ENCODE assay signal across 14 mouse cellular contexts in genomic region chr10:58800996-58801433, GRCm38 (mm10). TPM values are rescaled to one million over a fixed set of nuclear protein-coding genes. Genes with fewer than 3 reads are reported as not detected.
DNase-seq lines count a peak whose midpoint lies in the region; ATAC-seq lines count a peak whose summit lies in the region.
"Had no signal": no experiment of that assay in that cellular context is flagged by ENCODE, and none has a peak within 500 bp of the region (broad histone marks: within the 10 kb centered on the region; RNA-seq: fewer than 3 reads in every experiment).

No protein-coding gene starts in this region.

- 69% methylated on average over 21 of the region's 21 CpGs for WGBS in hindbrain, embryonic 10.5 days
- 53% methylated on average over 21 of the region's 21 CpGs for WGBS in midbrain, embryonic 15.5 days
- whole genome bisulfite sequencing in kidney, embryonic 16.5 days = 68% methylated on average over 21 of the region's 21 CpGs

- peak overlapping the region; percentile 14; the same call in 1 of the 2 replicates for H3K4me2 ChIP-seq in midbrain, embryonic 15.5 days
- no peak overlapping the region for H3K4me2 ChIP-seq in kidney, embryonic 16.5 days (replicated peaks; ENCODE audit: low read depth, low read length)
- H3K4me2 ChIP-seq: limb, embryonic 13.5 days; lung, embryonic 15.5 days had no signal

- no peak overlapping the region for H3K4me3 ChIP-seq in hindbrain, embryonic 10.5 days
- H3K4me3 ChIP-seq in midbrain, embryonic 15.5 days = no peak overlapping the region
- no peak overlapping the region for H3K4me3 ChIP-seq in kidney, embryonic 16.5 days (ENCODE audit: low read length)
- H3K4me3 ChIP-seq: heart, adult 2 months; limb, embryonic 13.5 days; lung, embryonic 15.5 days had no signal

- ATAC-seq in midbrain, embryonic 15.5 days (replicated peaks) = 0 out of 2 replicates have a peak, but pooled peaks have one; percentile 40
- no peak for ATAC-seq in kidney, embryonic 16.5 days (ENCODE audit: low FRiP score, low TSS enrichment)
- ATAC-seq: activated CD4-positive, CD25-positive, alpha-beta regulatory T cell, adult 4 months had no signal

- peak; percentile 25 for DNase-seq in embryo, embryonic 11 days
- no peak for DNase-seq in embryo, embryonic 10 days (ENCODE audit: low spot score)
- peak; percentile 31 for DNase-seq in ZHBTc4 (ENCODE audit: low read depth, low spot score)
- DNase-seq in hindbrain, embryonic 10.5 days (ENCODE audit: low spot score) = no peak
- DNase-seq in kidney, adult 18-20 months = no peak
- DNase-seq in urinary bladder, postnatal 36 days (ENCODE audit: low spot score in 2 of 2) = no peak
- DNase-seq: cerebellum, postnatal 10 days; heart, adult 2 months; kidney, postnatal 36 days had no signal

- no peak overlapping the region for H3K9ac ChIP-seq in midbrain, embryonic 15.5 days
- no peak overlapping the region for H3K9ac ChIP-seq in kidney, embryonic 16.5 days (replicated peaks; ENCODE audit: low read length)
- H3K9ac ChIP-seq: limb, embryonic 13.5 days; lung, embryonic 15.5 days had no signal

- no peaks in the 10 kb centered on the region for H3K27me3 ChIP-seq in hindbrain, embryonic 10.5 days (ENCODE audit: insufficient read depth, poor library complexity, severe bottlenecking)
- no peaks in the 10 kb centered on the region for H3K27me3 ChIP-seq in midbrain, embryonic 15.5 days (replicated peaks)
- no peaks in the 10 kb centered on the region for H3K27me3 ChIP-seq in kidney, embryonic 16.5 days (ENCODE audit: insufficient read depth, low read length)
- H3K27me3 ChIP-seq: limb, embryonic 13.5 days; lung, embryonic 15.5 days had no signal

- no peaks in the 10 kb centered on the region for H3K9me3 ChIP-seq in hindbrain, embryonic 10.5 days
- no peaks in the 10 kb centered on the region for H3K9me3 ChIP-seq in midbrain, embryonic 15.5 days
- no peaks in the 10 kb centered on the region for H3K9me3 ChIP-seq in kidney, embryonic 16.5 days (ENCODE audit: low read length)
- H3K9me3 ChIP-seq: limb, embryonic 13.5 days; lung, embryonic 15.5 days had no signal

- no peaks in the 10 kb centered on the region; the same call in 1 of the 2 replicates for H3K4me1 ChIP-seq in hindbrain, embryonic 10.5 days (replicated peaks)
- no peaks in the 10 kb centered on the region for H3K4me1 ChIP-seq in midbrain, embryonic 15.5 days
- H3K4me1 ChIP-seq in kidney, embryonic 16.5 days (ENCODE audit: insufficient read depth, low read length) = no peaks in the 10 kb centered on the region
- H3K4me1 ChIP-seq: limb, embryonic 13.5 days; lung, embryonic 15.5 days had no signal

- H3K27ac ChIP-seq in hindbrain, embryonic 10.5 days = peak overlapping the region; percentile 62
- no peak overlapping the region for H3K27ac ChIP-seq in midbrain, embryonic 15.5 days
- no peak overlapping the region for H3K27ac ChIP-seq in kidney, embryonic 16.5 days (ENCODE audit: low read length)
- H3K27ac ChIP-seq: heart, adult 2 months; limb, embryonic 13.5 days; lung, embryonic 15.5 days had no signal

- no peaks in the 10 kb centered on the region for H3K36me3 ChIP-seq in hindbrain, embryonic 10.5 days
- no peaks in the 10 kb centered on the region for H3K36me3 ChIP-seq in midbrain, embryonic 15.5 days (replicated peaks)
- no peaks in the 10 kb centered on the region for H3K36me3 ChIP-seq in kidney, embryonic 16.5 days (ENCODE audit: insufficient read depth, low read length)
- H3K36me3 ChIP-seq: limb, embryonic 13.5 days; lung, embryonic 15.5 days had no signal

RNA-seq across cellular contexts. Expression of gene Sh3rf3, which starts 12.1 kb away (rescaled TPM):
- polyA plus RNA-seq in hindbrain, embryonic 10.5 days (2016; fragmentation: Nextera tagmentation; extraction: Ambion mirVana) = 0.75 and 1.1 TPM in 2 replicates
- 3.1 and 4.0 TPM in 2 replicates for polyA plus RNA-seq in midbrain, embryonic 15.5 days (2015; fragmentation: Nextera tagmentation; extraction: Ambion mirVana)
- 0.78 and 0.89 TPM in 2 replicates for polyA plus RNA-seq in kidney, embryonic 16.5 days (2015; fragmentation: Nextera tagmentation; extraction: Ambion mirVana)
- polyA plus RNA-seq: activated CD4-positive, CD25-positive, alpha-beta regulatory T cell, adult 4 months had no signal

Comparison
In these comparisons a context has a peak if more than half of its experiments do, and no peak if none do; other contexts are left out.
1. DNase-seq: peak in embryo, embryonic 11 days (single experiment) and ZHBTc4 (single experiment); none in embryo, embryonic 10 days (single experiment), hindbrain, embryonic 10.5 days (single experiment), kidney, adult 18-20 months (single experiment) and urinary bladder, postnatal 36 days (0 of 2).